Mouse (Mus musculus) thymus, postnatal 4 days (tissue): ENCODE measurements around the gene Ogdh.
A peak's percentile ranks its signal among the peaks of the same experiment; 100 is the strongest.
"Not testable (repeated sequence)": the region's sequence is repeated elsewhere in the genome, so short reads cannot be mapped to it uniquely, and the experiment has no call there.

Experiments
- DNase-seq: peaks from one replicate; pipeline ENCODE4 v3.0.0; 2021

The Ogdh gene

DNA sequence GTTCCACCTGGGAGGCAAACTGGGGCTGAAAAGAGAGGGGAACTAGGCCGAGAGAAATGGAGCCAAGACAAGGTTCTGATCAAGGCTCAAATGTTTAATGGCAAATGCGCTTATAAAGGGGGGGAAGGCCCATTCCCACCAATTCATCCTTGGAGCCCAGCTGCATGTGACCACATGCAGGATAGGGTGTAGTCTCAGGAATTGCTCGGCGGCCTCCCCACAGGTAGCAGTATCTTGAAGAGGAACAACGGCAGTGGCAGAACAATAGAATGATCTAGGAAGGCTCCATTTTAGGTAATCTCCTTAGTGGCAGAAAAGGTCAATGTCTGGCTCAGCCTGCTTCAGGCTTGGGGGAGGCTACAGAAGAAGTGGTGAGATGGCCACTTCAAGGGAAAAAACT is 76.6 kb downstream of the Ogdh start:
- DNase-seq: not testable (repeated sequence)

- DNase-seq: no peak
These were observed 80.1 kb downstream of the Ogdh start for GRCm38 (mm10) chr11:6371376-6372155.

DNA sequence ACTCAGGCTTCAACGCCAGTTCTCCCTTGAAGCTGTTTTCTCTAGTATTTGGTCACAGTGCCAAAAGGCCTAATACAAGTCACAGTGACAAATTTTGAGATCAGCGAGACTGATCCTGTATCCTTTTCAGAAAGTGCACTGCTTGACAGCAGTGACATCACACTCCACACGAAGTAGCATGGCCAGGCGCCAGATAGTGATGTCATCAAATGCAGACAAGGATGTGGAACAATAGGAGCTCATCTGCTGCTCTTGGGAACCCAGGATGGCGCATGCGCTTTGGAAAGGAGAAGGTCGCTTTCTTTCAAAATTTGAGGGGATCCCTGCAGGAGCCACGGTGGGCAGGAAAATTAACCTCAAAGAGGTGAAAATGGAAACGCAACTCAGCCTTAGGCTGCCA is 81.4 kb downstream of the Ogdh start:
- no peak for DNase-seq

GRCm38 (mm10) chr11:6380916-6381315 is 89.5 kb downstream of the Ogdh start:
- DNase-seq: no peak

DNA sequence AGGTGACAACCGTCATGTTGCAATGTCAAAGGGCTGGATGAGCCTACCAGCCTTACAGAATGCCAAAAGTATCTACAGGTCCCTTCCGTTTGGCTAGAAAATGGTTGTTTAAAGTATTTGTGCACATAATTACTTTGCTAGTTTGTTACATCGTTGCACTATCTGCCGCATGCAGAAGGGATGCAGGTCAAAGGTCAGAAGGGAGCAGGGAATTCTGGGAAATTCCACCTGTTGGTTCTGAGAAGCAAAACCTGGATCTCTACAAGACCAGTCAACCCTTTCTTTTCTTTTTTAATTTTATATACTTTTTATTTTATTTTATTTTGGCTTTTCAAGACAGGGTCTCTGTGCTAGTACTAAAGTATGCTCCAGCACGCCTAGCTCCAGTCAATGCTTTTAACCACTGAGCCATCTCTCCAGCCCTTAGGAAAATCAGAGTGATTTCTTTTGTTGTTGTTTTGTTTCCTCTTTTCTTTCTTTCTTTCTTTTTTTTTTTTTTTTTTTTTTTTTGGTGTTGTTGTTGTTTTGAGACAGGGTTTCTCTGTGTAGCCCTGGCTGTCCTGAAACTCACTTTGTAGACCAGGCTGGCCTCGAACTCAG is 96.8 kb downstream of the Ogdh start:
- DNase-seq: no peak

- peak; percentile 98 for DNase-seq
These were observed 97.4 kb downstream of the Ogdh start, which contains the start of gene Zmiz2 for GRCm38 (mm10) chr11:6388726-6389413. Gene Zmiz2 (plus strand): TSS chr11:6389074.

- peak; percentile 66 for DNase-seq
These were observed 98.1 kb downstream of the Ogdh start for GRCm38 (mm10) chr11:6389483-6389921.

GRCm38 (mm10) chr11:6390376-6391053 is 99.1 kb downstream of the Ogdh start:
- DNase-seq: no peak

DNA sequence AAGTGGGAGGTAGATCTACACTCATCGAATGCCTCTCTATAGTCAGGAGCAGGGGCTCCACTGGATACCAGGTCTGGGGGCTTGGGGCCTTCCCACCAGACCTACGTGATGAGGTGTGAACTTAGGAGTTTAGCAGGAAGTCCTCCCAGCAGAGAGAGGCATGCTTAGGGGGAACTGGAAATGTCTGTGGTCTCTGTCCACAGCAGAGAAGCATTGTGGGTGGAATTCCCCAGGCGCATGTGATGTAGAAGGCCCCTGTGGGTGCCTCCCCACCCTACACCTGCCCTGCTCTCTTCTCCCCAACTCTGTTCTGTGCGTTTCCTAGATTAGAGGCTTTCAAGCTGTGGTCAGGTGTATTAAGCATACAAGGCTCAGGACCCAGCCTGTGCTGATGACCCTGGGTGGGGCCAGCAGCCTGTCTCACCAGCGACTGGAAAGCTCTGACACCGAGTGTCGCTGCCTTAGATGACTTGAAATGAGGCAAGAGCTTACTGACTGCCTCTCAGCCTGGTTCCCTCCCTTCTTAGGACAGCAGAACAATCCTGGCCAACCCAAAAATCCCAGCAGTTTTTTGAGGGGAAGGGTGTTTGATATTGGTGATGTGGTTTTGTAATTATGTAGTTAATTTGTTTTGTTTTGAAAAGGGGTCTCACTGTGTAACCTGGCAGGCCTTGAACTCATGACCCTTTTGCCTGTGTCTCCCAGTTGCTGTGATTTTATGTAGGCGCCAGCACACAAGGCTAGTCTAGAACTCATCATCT is 100.3 kb downstream of the Ogdh start:
- DNase-seq: no peak

GRCm38 (mm10) chr11:6392857-6393256 is 101.4 kb downstream of the Ogdh start:
- DNase-seq: no peak

- no peak for DNase-seq
These were observed 102.4 kb downstream of the Ogdh start for GRCm38 (mm10) chr11:6393866-6394265.

- DNase-seq: no peak
These were observed 104.1 kb downstream of the Ogdh start for GRCm38 (mm10) chr11:6395565-6395964.

- DNase-seq: no peak
These were observed 106.7 kb downstream of the Ogdh start for GRCm38 (mm10) chr11:6398141-6398540.

GRCm38 (mm10) chr11:6402515-6403510 is 111.4 kb downstream of the Ogdh start:
- DNase-seq: peak; percentile 96

DNA sequence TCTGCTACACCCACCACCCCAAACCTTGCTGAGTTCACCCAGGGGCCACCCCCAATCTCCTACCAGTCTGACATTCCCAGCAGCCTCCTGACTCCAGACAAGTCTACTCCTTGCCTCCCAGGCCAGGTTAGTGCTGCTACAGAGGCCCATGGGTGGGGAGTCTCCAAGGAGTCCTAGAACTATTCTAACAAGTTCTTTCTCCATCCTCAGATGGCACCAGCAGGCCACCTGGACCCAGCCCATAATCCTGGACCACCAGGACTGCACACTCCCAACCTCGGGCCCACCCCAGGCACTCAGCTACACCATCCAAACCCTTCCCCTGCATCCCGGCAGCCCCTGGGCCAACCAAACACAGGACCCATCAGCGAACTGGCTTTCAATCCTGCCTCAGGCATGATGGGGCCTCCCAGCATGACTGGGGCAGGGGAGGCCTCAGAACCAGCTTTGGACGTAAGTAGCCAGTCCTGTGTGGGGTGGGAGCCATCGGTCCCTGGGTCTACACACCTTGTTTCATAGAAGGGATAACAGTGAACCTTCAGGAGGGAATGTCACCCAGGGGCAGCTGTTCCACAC is 112.5 kb downstream of the Ogdh start:
- DNase-seq: no peak

GRCm38 (mm10) chr11:6404699-6405566 is 113.5 kb downstream of the Ogdh start:
- DNase-seq: no peak

DNA sequence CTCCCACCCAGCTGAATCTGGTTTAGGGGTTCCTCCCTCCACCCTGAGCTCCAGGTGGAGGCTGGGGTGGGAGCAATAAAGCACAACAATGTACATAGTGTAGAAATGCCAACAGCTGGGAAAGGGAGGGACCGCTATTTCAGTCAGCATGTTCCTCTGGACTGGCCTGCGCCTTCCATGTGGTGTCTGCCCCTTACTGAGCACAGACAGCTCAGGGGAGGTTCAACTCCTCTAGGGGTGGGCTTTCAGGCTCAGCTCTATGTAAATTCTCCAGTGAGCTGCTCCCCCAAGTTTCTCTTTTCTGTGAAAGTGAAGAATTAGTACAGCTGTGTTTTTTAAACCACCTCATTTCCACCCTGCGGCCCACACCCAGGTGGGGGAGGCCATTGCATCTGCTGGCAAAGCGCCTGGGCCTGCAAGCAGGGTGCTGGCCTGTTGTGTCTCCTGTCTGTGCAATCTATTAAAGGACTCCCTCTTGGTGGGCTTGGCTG is 114.2 kb downstream of the Ogdh start:
- DNase-seq: peak; percentile 63
